Mouse (Mus musculus) heart, adult 9 months (tissue): Measurements from ENCODE around the gene Pigv.
"Not testable (repeated sequence)": the region's sequence is repeated elsewhere in the genome, so short reads cannot be mapped to it uniquely, and the experiment has no call there.

Experiments
- DNase-seq, 2 experiments: peaks; one replicate each; pipeline ENCODE4 v3.0.0; 2022; ENCODE audit warnings: low spot score in 2 of 2

The Pigv gene

GRCm38 (mm10) chr4:133672845-133673647 is 599 bp upstream of the Pigv start:
- DNase-seq = peak; percentile 68 to 72

DNA sequence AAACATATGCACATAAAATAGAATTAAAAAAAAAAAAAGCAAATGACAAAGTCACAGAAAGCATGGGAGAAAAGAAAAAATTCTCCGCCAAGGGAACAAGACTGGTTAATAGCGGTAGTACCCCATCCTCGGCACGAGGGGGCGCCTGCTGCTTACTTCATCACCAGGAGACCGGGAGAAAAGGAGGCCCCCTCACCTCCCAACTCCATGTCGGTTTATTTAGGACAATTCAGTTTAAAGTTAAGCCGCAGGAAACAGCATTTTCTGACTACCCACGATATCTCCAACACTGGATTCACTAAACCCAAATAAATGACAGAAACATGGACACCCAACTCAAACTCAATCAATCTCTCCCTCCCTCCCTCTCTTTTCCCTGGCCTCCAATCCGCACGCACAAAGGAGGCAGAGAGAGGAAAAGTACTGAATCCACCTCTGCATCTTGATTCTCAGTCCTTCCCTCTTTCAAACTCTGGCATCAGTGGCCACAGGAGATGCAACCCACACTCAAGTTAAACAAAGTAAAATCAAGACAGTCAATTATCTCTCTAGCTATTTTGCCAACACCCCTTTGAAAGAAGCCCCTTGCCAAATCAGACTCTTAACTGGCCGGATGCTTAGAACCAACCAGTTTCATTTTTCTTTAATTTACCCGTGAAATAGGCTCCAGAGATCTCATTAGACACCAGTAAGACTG is 1.1 kb downstream of the Pigv start:
- peak; percentile 78 to 86 for DNase-seq

GRCm38 (mm10) chr4:133669652-133670210 is 2.7 kb downstream of the Pigv start:
- DNase-seq = no peak

DNA sequence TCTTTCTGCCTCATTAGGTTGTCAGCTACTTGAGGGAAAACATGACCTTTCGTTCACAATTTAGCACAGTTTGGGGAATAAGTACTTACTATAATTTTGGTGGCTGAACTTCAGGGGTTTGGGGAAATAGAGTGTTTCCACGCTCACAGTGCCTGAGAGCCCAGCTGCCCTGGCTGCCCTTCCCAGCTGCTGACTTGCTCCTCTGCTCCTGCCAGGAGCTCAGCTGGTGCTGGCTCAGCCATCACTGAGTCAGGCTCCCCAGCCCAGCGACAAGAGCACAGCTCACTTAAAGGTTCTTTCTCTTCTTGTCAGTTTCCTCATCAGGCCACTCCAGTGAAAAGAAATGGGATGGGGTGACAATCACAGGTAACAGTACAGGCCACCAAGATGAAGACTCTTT is 3.9 kb downstream of the Pigv start:
- no peak for DNase-seq

GRCm38 (mm10) chr4:133666199-133666598 is 6.2 kb downstream of the Pigv start:
- DNase-seq = peak in 1 of 2 experiments; percentile 45

GRCm38 (mm10) chr4:133665118-133665517 is 7.3 kb downstream of the Pigv start:
- no peak for DNase-seq

DNA sequence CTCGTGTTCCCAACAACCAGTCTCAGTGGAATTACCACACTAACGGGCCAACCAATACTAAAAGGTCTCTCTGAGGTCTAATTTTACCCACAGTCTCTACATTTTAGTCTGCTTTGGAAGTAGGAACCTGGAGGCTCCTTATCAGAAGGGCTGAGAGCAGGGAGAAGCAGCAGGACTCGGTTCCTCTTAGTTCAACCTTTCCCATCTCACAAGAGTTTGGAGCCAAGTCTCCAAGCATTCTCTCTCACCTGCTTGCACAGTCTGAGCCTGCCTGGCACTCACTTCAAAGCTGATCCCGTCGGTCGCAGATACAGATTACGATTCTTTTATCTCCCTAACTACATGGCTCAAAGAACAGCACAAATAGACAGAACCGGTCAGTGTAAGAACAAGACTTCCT is 9.5 kb downstream of the Pigv start:
- DNase-seq = no peak

GRCm38 (mm10) chr4:133662421-133662820 is 10.0 kb downstream of the Pigv start:
- no peak for DNase-seq

DNA sequence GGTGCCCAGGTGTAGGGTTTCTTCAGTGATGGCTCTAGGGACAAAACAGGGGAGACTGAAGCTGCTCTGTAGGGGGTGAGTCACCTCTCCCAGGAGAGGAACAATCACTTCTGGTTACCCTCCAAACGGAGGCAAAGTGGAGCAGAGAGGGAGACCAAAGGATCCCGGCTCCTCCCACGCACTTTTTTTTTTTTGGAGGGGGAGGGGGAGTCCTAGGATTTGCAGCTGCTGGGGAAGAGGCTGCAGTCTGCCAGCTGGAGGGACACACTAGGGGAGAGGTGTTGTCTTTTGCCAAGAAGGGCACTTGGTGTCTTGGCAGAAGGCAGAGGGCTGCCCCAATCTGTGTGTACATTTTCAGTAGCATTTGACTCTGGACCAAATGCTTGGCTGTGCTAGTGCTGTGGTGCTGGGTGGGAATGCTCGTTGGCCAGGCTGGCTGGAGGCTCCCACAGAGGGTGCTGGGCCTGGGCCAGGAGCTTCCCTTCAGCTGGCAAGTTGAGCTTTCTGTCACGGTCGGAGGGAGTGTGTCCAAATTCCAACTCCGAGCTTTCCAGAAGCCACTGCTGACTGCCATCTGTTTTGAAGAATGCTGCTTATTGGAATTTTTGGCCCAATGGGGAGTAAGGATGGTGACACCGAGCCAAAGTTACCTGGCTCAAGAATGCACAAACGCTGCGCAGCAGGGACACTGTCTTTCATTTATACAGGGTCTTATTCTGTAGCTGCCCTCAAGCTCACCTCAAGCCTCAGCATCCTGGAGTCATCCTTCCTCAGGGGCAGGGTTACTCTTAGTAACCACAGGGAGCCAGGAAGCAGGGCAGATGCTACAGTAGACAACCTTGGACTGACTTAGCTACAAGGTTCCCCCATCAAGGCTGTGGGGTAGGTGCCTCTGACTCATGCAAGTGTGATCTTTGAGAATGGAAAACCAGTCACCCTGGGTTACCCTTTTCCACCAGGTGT is 12.0 kb downstream of the Pigv start:
- DNase-seq = peak; percentile 87 to 88

- DNase-seq = peak; percentile 75 to 80
These were observed 12.8 kb downstream of the Pigv start for GRCm38 (mm10) chr4:133659497-133660192.

DNA sequence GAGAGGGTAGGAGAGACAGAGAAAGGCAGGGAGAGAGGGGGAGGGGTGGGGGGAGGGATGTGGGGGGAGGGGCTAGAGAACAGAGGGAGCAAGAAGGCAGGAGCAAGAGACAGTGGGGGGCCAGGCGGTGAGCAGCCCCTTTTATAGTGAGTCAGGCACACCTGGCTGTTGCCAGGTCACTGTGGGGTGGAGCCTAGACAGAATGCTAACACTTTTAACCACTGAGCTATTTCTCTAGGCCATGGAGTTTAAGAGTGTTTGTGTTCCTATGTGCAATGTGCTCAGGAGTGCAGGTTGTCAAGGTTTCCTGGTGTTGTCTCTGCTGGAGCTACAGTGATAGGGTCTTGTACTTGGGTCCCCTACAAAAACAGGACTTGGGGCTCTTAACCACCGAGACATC is 13.7 kb downstream of the Pigv start:
- DNase-seq = no peak

- DNase-seq = no peak
These were observed 14.5 kb downstream of the Pigv start for GRCm38 (mm10) chr4:133657829-133658458.

DNA sequence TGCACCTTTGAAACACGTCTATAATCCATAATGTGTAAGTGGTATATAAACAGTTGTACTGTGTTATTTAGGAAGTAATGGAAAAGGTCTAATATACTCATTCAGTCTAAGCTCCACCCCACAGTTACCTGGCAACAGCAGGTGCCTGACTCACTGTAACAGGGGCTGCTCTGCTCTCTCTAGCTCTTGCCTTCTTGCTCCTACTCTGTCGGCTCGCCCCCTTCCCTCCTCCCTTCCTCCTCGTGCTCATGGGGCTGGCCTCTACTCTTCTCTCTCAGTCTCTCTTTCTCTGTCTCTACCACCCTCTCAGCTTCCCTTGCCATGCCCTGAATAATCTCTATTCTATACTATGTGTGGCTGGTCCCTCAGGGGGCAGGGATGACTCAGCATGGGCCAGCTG is 15.4 kb downstream of the Pigv start:
- no peak for DNase-seq

DNA sequence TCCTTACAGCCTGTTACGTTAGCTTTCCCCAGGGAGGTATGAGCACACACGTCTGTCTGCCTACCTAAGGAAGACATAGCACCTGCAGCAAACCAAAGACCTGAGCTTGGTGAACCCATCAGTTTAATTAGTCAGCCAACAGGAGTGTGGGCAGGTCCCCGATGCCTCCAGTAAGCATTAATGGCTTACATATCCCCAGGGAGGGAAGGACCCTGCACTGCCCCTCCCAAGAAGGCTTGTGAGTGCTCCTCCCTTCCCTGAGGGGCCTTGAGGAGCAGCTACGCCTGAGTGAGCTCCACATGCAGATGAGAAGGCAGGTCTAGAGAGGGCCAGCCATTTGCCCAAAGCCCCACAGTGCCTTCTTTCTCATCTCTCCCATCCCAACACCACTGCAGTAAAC is 16.2 kb downstream of the Pigv start:
- DNase-seq = no peak

DNA sequence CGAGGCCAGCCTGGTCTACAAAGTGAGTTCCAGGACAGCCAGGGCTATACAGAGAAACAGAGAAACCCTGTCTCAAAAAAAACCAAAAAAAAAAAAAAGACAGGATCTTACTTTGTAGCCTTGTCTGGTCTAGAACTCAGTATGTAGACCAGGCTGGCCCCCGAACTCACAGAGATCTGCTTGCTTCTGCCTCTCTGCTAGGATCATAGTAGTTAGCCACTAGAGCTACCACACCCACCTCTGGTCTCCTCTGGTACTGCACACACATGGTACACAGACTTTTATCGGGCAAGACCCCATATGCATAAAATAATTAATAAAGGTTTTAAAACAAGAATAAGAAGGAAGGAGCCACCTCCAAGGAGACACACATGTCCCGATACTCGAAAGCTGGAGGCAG is 18.4 kb downstream of the Pigv start:
- not testable (repeated sequence) for DNase-seq

DNA sequence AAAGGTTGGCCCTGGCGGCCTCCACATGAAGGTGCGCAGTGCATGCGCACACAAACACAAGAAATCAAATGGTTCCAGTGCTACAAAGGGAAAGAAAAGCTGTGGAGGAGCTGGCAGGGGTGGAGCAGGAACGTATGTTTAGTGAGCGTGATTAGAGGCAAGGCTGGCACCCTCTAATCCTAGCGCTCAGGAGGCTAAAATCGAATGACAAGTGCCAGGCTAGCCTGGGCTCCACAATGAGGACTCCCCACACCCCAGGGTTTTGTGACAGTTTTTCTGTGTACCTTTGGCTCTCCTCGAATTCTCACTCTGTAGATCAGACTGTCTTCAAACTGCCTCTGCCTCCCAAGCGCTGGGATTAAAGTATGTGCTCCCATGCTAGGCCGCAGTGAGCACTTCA is 19.7 kb downstream of the Pigv start:
- DNase-seq = no peak

DNA sequence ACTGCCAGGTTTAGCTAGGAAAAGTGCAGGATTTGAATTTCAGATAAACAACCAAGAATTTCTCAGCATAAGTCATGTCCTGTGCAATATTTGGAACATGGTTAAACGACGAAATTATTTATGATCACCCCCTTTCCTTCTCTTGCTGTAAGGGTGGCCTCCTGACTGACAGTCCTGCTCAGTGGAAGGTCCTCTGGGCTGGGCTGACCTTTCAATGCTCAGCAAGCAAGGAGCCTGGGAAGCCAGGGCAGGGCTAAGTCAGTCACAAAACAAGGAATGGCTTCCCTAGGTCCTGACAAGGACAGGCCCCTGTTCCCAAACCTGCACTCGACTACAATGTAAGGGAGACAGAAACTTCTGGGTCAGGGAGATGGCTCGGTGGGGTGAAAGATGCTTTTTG is 20.5 kb downstream of the Pigv start:
- DNase-seq = no peak

GRCm38 (mm10) chr4:133651445-133651844 is 21.0 kb downstream of the Pigv start:
- DNase-seq = no peak

DNA sequence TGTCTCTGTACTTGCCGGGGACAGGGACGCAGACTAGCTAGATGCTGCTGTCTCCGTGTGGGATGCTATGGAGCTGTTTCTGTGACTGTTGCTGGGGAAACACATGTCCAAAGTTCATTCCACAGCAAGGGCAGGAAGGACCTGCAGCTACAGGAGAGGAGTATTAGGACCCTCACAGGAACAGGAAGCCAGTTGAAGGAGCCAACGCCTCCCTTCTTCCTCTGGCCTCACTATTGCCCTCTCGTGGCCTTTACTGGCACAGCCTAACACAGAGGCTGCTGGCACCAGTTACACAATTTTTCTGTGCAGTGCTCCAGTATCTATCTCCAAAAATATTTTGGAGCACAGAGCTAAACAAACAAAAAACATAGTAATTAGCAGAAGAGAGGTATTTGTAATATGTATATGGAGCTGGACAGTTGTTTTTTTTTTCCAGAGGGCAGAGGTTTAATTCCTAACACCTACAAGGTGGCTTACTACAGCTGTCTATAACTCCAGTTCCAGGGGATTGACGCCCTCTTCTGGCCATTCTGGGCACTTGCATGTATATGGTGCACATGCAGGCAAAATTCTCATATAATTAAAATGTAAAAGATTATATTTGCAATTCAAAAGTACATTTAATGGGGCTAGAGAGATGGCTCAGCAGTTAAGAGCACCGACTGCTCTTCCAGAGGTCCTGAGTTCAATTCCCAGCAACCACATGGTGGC is 22.3 kb downstream of the Pigv start, which contains the start of gene Zdhhc18:
Gene Zdhhc18, minus strand, starts transcription at position 166 of the 711 bp plus-strand sequence.
- DNase-seq = peak; percentile 77 to 87

- DNase-seq = not testable (repeated sequence)
These were observed 23.0 kb downstream of the Pigv start for GRCm38 (mm10) chr4:133649464-133649863.
